Mouse (Mus musculus) adrenal gland, postnatal 10 days (tissue): ENCODE results near the gene Zbtb18. TPM values are rescaled to one million over a fixed set of nuclear protein-coding genes. Genes with fewer than 3 reads are reported as not detected.

ENCODE experiments used
- DNase-seq: peaks from one replicate; pipeline ENCODE4 v3.0.0; 2021; ENCODE audit warnings: mixed read lengths
- total RNA-seq, 2 experiments: library from RNA; stranded (reverse); gene quantifications; 2 replicates each; pipeline ENCODE4 v1.2.3; 2021

Zbtb18 gene
- total RNA-seq, 2 experiments from 2014 or later, result 27.9 to 38.6 TPM

DNA sequence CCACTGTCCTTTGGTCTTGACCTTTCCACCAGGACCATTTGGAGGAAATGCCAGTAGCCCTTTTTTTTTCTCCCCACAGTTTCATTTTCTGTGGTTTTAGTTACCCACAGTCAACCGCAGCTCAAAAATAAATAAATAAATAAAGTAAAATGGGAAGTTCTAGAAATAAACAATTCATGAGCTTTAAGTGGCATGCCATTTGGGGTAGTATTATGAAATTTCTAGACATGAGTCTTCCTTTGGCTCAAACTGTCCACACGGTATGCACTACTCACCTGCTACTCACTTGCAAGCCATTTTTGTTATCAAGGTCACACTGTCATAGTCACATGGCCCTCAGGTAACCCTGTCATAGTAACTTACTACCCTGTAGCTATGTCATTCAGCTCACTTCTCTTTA lies 41.5 kb downstream of the Zbtb18 start:
- DNase-seq, result no peak

DNA sequence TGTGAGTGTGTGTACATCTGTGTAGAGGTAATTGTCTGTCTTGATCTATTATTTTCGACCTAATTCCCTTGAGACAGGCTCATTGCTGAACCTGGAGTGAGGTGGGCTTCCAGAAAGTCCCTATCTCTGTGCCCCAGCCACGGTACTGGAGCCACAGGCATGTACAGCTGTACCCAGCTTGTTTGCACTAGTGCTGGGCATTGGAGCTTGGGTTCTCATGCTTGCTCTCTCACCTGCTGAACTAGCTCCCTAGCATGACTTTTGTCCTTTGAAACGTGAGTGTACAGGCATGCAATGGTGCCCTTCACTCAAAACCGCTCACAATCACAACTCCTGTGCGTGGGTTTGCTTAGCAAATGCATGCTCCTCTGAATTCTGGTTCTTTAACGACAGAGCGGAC lies 42.1 kb downstream of the Zbtb18 start:
- no peak for DNase-seq

DNA sequence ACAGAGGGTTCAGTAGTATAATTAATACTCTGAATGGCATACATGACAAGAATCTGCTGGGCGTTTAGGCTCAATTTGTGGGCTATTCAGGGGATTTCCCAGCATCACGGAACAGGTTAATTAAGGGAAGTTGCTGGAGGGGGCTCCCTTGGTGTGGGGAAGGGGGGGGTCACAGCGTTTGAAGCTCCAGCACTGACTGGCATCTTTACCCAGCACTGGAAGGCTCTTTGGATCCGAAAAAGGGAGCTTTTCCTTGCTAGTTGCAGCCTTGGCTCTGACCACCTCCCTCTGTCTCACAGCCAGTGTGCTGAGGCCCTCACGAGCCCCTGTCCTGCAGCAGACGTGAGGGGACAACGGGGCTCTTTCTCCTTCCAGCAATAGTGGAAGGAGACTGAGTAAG lies 42.5 kb downstream of the Zbtb18 start:
- DNase-seq, result no peak

DNA sequence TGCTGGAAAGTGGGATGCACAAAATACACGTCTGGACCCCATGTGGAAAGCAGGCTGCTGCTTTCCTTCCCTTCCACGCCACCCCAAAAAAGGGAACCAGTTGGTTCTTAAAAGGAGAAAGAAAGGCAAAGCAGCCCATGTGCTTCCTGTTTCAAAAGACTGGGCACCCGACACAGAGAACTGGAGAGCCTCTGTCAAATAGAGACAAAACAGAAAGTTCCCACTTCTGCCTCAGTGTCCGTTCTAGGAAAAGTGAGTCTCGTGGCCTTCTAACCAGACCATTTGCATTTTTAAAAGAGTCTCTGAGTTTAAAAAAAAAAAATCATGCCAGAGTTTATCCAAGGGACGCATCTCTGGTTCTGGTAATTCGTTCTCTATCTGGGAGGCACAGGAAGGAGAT lies 47.7 kb downstream of the Zbtb18 start:
- DNase-seq, result no peak

DNA sequence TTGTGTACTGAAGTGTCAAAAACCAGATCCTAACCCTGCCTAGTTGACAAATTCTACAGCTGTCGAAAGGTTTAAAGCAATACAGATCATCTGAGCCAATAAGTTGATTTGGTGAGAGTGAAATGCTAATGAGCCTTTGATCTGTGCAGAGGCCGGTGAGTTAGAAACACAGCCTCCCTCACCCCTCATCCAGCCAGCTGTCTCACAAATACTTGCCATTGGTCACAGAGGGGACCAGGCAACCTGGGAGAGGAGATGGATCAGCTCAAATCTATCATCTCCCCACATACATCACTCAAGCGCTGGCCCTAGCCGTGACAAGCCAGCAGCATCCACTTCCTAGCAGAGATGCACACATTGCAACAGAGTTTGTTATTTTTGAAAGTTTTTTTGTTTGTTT lies 48.7 kb downstream of the Zbtb18 start:
- DNase-seq, result no peak

DNA sequence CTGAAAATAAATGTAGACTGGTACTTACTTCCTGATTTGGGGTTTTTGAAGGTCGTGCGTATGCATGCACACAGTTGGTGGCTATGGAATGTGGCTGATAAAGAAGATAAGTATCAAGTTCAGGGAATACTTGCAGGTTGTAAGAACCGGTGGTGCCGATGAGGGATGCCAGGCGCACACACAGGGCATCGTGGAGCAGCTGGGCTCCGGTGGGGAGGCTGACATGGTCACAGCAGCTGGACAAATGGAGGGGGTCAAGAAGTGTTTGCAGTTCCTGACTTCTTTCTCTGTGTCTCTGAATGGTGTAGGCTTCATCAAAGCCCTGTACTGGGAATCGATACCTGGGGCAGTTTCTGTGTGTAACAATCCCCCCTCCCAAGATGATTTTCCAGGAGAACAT lies 49.1 kb downstream of the Zbtb18 start:
- no peak for DNase-seq

DNA sequence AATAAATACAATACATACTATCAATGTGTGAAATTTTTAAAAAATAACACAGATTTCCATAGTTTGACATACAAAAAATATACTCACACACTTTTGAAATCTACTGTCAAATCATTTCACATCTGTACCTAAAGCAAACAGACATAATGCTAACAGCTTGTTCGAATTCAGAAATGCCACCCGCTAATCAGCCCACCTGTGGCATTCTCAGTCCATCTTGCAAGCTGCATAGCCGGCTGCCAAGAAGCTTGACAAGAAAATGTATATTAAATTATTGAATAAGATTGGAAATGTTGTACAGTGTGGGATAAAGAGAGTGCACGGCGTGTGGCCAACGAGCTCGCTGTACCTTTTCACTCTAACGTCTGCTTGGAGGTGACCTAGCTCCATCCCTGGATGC lies 52.2 kb downstream of the Zbtb18 start:
- DNase-seq, result no peak

DNA sequence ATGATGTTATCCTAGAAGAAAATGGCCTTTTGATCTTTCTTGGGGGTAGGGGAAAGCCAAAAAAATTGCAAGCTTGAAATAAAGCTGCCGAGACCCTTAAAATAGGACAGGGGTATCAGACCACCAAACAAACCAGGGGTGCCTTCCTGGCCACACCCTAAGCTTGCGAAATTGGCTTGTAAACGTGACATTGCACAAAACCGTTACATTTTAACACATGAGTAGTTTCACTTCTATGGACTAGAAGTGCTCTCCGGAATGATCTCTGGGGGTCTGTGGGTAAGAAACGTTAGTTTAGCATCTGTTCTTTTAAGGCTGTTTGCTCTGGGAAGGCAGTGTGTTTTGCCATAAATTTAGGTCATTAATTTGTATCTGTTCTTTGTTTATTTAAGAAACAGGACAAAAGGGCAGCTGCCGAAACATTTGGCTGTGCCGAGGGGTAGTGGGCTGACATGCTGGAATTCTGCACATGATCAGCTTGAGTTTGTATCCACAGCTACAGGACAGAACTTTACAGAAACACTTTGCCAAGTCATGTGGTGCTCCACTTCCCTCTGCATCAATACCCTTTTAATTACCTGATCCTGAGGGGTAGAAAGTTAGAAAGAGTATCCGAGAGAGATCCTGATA lies 52.9 kb downstream of the Zbtb18 start:
- no peak for DNase-seq

Other genes with a start within 250 kb of the Zbtb18 start
- 10 to 100 TPM; 26.6 to 33.3 TPM for gene Akt3, start 184.1 kb upstream of the Zbtb18 start, total RNA-seq